Mouse (Mus musculus) kidney, adult 11 months (tissue): Measurements from ENCODE around the gene C1qtnf5.

Source experiments
- DNase-seq: peaks from one replicate; pipeline ENCODE4 v3.0.0; 2022

Gene C1qtnf5

DNA sequence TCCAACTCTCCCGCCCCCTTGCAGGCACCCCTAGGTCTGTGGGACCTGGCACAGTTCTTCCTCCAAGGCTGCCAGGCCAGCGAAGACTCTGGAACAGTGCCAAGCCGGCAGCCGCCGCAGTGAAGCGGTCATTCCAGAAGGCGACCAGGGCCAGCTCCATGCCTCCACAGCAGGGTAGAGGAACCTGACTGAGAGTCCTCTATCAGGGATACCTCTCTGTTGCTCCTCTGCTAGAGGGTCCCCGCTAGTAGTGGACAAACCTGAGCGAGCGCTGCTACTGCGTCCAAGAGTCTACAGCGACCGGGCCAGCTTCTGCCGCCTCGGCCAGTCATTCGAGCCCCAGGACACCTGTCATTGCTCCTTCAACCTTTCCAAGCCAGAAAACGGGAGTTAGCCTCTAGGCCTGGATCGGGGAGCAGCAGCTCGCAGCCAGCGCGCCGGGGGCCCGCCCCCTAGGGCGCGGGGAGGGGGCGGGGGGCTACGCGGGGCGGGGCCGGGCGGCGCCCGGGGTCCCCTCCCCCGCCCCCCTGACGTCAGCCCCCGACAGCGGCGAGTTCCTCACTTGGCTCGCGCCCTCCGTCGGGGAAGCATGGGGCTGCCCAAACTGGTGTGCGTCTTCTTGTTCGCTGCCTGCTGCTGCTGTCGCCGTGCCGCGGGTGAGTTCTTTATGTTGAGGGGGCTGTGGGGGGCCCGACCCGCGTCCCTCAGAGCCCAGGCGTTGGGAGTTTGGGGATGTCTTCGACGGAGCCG is 27.2 kb downstream of the C1qtnf5 start, which contains the start of gene Mcam:
Mcam (plus strand) TSS at position 369 of the 750 bp plus-strand sequence.
- DNase-seq: peak; percentile 68

DNA sequence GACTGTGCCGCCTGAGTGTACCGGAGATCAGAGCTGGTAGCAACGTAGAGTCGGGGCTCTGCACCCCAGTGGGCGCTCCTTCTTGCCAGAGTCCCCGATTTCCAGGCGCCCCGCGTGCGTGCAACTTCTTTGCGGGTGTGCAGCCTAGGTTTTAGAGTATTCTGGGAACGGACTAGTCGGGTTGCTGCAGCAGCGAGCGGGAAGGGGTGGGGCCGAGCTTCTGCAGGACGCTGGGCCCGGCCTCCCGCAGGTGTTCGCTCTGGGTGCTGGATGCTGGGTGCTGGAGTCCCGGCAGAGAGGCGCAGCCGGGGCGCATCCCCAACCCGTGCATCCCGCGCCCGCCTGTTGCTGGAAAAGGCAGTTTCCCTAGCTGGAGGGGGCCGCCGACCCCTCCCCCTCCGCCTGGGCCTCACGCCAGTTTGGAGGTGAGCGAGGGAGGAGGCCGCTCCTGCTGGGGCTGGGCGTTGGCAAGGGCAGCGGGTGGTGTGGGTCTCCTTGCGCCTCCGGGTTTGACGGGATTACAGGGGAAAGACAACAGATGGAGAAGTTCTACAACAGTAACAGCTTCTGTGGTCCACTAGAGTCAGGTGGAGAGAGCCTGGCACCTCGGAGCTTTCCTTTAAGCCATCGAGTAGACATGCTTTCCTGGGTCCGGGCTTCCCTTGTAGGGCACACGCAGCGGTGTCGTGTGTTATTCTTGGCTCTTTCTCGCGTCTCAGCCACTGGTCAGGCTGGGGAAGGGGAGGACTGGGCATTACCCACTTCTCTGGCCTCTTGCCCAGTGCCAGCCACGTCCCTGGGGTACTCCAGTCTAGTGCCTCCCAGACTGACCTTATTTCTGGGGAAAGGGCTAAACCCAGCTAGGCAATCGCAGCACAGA is 28.0 kb downstream of the C1qtnf5 start:
- DNase-seq: peak; percentile 48

DNA sequence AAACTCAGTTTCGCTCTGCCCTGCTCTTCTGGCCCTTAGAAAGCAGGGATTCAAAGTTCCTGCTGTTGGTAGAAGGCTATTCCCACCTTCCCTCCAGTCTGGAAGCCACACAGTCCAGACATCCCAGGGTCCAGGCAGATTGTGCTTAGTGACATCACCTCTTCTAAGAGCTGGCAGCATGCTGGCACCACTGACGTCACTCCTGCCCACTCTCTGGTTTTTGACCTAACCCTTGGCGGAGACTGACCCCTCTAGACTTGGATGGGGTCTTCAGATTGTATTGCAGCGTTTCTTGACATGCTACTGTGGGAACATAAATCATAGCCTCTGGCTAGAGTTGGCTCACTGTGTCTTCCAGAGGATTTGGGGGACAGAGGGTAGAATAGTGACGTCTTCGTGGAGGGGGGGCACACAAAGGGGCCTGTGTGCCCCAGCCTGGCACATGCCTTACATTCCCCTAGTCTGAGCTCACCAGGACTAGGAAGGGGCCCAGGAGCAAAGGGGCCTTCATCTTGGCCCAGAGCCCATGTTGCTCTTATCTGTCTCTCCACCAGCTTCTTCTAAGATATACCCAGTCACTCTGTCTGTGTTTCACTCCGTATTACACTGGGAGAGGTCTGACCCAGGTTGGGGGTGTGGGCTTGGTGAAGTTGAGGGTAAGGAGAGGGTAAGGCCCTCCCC is 28.8 kb downstream of the C1qtnf5 start:
- no peak for DNase-seq

DNA sequence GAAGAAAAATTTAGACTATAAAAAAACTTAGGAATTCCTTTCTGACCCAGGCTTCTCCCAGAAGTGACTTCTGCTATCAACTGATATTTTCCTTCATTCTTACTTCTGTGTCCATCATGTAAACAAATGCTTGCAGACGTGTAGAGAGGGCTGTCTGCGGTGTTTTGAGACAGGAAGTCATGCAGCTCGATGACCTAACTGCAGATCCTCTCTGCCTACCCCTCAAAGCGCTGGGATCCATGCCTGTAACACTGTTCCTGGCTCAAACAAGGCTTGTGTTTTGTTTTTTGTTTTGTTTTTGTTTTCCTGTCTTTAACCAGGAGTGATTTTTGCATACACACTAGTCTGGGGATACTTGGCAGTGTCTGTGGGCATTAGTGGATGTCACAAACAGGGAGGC is 30.8 kb downstream of the C1qtnf5 start:
- DNase-seq: no peak

DNA sequence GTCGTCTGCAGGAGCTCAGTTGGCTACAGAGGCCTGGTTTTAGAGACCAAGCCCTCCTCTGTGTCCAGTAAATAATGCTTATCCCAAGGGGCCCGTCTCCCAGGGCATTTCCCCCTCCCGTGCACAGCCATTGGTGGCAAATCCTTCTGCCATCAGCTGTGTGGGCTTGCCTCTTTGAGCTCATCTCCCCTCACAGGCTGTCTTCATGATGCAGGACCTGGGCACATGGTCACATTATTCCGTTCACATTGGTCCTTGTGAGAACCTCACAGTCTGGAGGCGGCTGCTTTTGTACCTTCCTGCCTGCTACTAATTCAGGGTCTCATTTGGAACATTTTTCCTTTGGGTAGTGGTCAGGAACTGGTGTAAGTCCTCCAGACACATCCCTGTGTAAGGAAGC is 34.9 kb downstream of the C1qtnf5 start:
- no peak for DNase-seq

DNA sequence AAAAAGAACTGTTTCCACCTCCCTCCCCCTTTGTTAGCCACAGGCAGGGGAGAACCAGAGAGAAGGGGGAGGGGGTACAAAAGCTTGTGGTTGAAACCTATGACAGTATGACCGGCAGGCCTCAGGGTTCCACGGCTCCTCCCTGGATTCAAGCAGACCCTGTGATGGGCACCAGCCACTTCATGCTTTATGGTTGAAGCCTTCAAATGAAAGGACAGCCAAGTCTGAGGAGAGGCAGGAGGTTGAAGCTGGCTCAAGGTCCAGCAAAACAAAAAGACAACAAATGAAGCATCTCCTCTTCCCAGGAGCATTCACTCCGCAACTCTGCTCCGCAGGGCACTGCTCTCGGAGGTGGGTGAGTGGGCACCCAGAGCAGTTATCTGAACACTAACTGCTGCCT is 36.4 kb downstream of the C1qtnf5 start:
- no peak for DNase-seq

DNA sequence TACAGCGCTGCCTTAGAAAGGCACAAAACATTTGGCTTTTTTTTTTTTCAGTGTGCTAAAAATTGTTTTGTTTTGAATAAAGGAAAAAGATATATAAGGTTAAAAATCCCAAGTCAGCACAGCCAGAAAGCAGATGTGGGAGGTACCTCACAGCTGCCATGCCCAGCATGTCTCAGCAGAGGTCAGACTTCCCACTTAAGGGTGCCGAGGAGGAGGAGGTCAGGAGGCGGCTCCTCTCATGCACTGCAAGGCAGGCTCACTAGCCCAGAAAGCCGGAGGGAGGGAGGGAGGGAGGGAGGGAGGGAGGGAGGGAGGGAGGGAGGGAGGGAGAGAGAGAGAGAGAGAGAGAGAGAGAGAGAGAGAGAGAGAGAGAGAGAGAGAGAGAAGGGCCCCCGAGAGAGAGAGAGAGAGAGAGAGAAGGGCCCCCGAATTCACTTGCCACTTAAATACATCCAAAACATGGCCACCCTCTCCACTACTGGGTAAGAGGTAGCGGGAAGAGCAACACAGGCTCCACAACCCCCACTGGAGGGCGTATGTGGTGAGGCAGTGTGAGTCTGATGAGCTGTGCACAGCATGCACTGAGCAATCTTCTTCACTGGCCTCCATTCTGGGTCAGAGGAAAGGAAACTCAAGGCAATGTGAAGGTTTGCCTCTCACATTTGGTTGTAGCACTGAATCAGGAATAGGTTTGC is 37.1 kb downstream of the C1qtnf5 start:
- DNase-seq: peak; percentile 57

DNA sequence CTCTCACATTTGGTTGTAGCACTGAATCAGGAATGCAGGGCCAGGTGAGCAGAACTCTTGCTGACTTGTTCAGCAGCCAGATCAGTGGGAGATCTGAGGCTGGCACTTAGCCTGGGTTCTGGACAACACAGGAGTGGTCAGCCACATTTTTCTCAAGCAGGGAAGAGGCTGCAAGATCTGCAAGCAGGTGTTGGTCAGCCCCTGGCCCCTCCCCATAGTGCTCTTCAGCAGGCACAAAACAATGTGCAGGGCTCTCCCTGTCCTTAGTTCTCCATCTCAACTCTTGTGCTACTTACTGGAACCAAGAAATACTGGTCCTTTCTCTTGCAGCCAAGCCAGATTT is 37.6 kb downstream of the C1qtnf5 start:
- DNase-seq: no peak

DNA sequence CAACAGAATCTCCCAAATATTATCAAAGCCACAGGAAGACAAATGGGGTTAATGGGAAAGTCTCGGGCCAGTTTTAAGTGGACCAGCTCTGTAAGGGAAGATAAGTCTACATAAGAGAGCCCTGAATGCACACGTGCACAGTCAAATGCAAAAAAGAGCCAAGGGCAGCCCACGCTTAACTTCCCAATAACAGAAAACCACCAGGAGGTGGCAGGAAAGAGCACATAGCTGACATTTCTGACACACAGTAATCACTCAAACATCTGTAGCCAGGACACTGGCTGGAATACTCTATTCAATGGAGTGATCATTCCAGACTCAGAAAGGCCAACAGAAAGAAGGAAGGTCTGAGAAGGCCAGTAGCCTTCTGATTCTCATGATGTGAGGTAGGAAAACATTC is 40.2 kb downstream of the C1qtnf5 start:
- no peak for DNase-seq
